ENCODE assay signal across 8 mouse cellular contexts in the genomic region with DNA sequence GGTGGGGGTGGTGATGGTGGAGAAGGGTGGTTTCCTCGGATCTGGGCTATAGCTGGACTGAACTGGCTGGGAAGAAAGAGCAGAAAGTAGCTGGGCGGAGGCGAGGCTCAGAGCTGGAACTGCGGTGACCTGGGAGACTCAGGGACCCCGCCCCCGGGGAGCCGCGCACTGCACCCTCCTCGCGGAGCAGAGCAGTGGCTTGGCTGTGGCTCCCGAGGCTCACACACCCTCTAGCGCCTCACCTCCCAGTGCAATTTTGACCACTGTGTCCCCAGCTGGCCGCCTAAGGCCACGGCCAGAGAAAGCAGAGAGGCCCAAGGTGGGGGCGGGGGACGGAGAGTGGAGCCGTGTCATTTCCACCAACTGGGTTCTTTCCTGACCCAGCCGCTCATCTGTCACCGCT. TPM values are rescaled to one million over a fixed set of nuclear protein-coding genes. Genes with fewer than 3 reads are reported as not detected.
DNase-seq lines count a peak whose midpoint lies in the region; ATAC-seq and TF ChIP-seq lines count a peak whose summit lies in the region.

No protein-coding gene starts in this region.

- no peak for TF ChIP-seq CTCF in kidney, postnatal 0 days (IDR thresholded peaks at IDR 0.05; ENCODE audit: low read depth)
- TF ChIP-seq CTCF in stomach, postnatal 0 days (IDR thresholded peaks at IDR 0.05; ENCODE audit: low read depth), result 0 out of 2 replicates have a peak, but pooled peaks have one; percentile 5

- peak overlapping the region; percentile 57 for H3K4me2 ChIP-seq in kidney, postnatal 0 days (ENCODE audit: low read length)
- peak overlapping the region; percentile 75 for H3K4me2 ChIP-seq in heart, embryonic 15.5 days
- peak overlapping the region; percentile 47 for H3K4me2 ChIP-seq in liver, embryonic 12.5 days
- peak overlapping the region; percentile 44 for H3K4me2 ChIP-seq in stomach, postnatal 0 days (replicated peaks; ENCODE audit: low read depth)

- H3K27ac ChIP-seq in kidney, postnatal 0 days, result no peak overlapping the region
- no peak overlapping the region for H3K27ac ChIP-seq in brown adipose tissue, adult 24 weeks (replicated peaks; ENCODE audit: low read depth, low read length)
- no peak overlapping the region for H3K27ac ChIP-seq in heart, embryonic 15.5 days
- H3K27ac ChIP-seq in liver, embryonic 12.5 days, result no peak overlapping the region
- H3K27ac ChIP-seq in stomach, postnatal 0 days (replicated peaks), result no peak overlapping the region

- H3K9me3 ChIP-seq in kidney, postnatal 0 days (replicated peaks; ENCODE audit: low read length), result no peaks in the 10 kb centered on the region
- no peaks in the 10 kb centered on the region for H3K9me3 ChIP-seq in heart, embryonic 15.5 days (replicated peaks)
- H3K9me3 ChIP-seq in liver, embryonic 12.5 days (replicated peaks), result no peaks in the 10 kb centered on the region
- no peaks in the 10 kb centered on the region for H3K9me3 ChIP-seq in stomach, postnatal 0 days (ENCODE audit: control insufficient read depth, low read length)

- intact Hi-C loops in left cerebral cortex, postnatal 36 days (cut with DNase I), result loop anchor here (10.0 kb wide), 1 partner anchor 175 kb away; no protein-coding TSS in a partner anchor

- peaks cover 10% of the 10 kb centered on the region; the same call in 1 of the 2 replicates for H3K4me1 ChIP-seq in kidney, postnatal 0 days (replicated peaks; ENCODE audit: insufficient read depth, low read length)
- no peaks in the 10 kb centered on the region for H3K4me1 ChIP-seq in brown adipose tissue, adult 24 weeks (ENCODE audit: control insufficient read depth, insufficient read depth, insufficient read length, low read length)
- peaks cover 5% of the 10 kb centered on the region for H3K4me1 ChIP-seq in heart, embryonic 15.5 days (replicated peaks)
- 0 out of 2 replicates have a peak, but pooled peaks cover 3% of the 10 kb centered on the region for H3K4me1 ChIP-seq in liver, embryonic 12.5 days
- H3K4me1 ChIP-seq in stomach, postnatal 0 days (replicated peaks; ENCODE audit: control insufficient read depth, insufficient read depth), result no peaks in the 10 kb centered on the region; the same call in 1 of the 2 replicates

- no peaks in the 10 kb centered on the region for H3K36me3 ChIP-seq in kidney, postnatal 0 days (ENCODE audit: insufficient read depth, low read length)
- H3K36me3 ChIP-seq in heart, embryonic 15.5 days, result no peaks in the 10 kb centered on the region
- no peaks in the 10 kb centered on the region for H3K36me3 ChIP-seq in liver, embryonic 12.5 days
- H3K36me3 ChIP-seq in stomach, postnatal 0 days (ENCODE audit: control insufficient read depth, insufficient read depth, low read length), result no peaks in the 10 kb centered on the region

- no peak for TF ChIP-seq EP300 in stomach, postnatal 0 days (optimal IDR thresholded peaks at IDR 0.05)

- H3K9ac ChIP-seq in kidney, postnatal 0 days (ENCODE audit: low read depth, low read length), result no peak overlapping the region
- H3K9ac ChIP-seq in heart, embryonic 15.5 days, result 0 out of 2 replicates have a peak overlapping the region, but pooled peaks have one; percentile 16
- no peak overlapping the region for H3K9ac ChIP-seq in liver, embryonic 12.5 days
- H3K9ac ChIP-seq in stomach, postnatal 0 days (ENCODE audit: low read length), result no peak overlapping the region

- ATAC-seq in kidney, postnatal 0 days (replicated peaks; ENCODE audit: low FRiP score, low read depth), result peak; percentile 40; the same call in 1 of the 2 replicates
- no peak for ATAC-seq in heart, embryonic 15.5 days (replicated peaks; ENCODE audit: insufficient number of reproducible peaks, insufficient read depth, low FRiP score, low read depth)
- no peak for ATAC-seq in liver, embryonic 12.5 days
- ATAC-seq in stomach, postnatal 0 days (ENCODE audit: low FRiP score, low TSS enrichment), result no peak

- peaks cover 31% of the 10 kb centered on the region for H3K27me3 ChIP-seq in kidney, postnatal 0 days (ENCODE audit: insufficient read depth, low read length)
- H3K27me3 ChIP-seq in heart, embryonic 15.5 days, result peaks cover 62% of the 10 kb centered on the region
- peaks cover 67% of the 10 kb centered on the region for H3K27me3 ChIP-seq in liver, embryonic 12.5 days (replicated peaks)
- H3K27me3 ChIP-seq in stomach, postnatal 0 days (ENCODE audit: control insufficient read depth, insufficient read depth, low read length), result no peaks in the 10 kb centered on the region

- WGBS in kidney, postnatal 0 days, result 0% methylated on average over 19 of the region's 19 CpGs
- WGBS in heart, embryonic 15.5 days, result 0% methylated on average over 19 of the region's 19 CpGs
- whole genome bisulfite sequencing in liver, embryonic 12.5 days (ENCODE audit: insufficient replicate concordance), result 2% methylated on average over 19 of the region's 19 CpGs
- under 1% methylated on average over 18 of the region's 19 CpGs for WGBS in stomach, postnatal 0 days

- peak; percentile 51 for DNase-seq in kidney, postnatal 0 days (ENCODE audit: low spot score)
- no peak for DNase-seq in kidney, adult 11 months
- DNase-seq in stomach, postnatal 0 days (ENCODE audit: low spot score), result no peak
- DNase-seq in left cerebral cortex, postnatal 36 days (ENCODE audit: low spot score in 2 of 2), result no peak
- DNase-seq in yolk sac, embryonic 10.5 days (ENCODE audit: low spot score), result no peak

- H3K4me3 ChIP-seq in kidney, postnatal 0 days (replicated peaks; ENCODE audit: low read depth, low read length), result peak overlapping the region; percentile 21
- H3K4me3 ChIP-seq in brown adipose tissue, adult 24 weeks (ENCODE audit: insufficient read depth, low read depth, low read length), result peak overlapping the region; percentile 23; the same call in 1 of the 2 replicates
- H3K4me3 ChIP-seq in heart, embryonic 15.5 days, result peak overlapping the region; percentile 42
- H3K4me3 ChIP-seq in liver, embryonic 12.5 days, result peak overlapping the region; percentile 19; the same call in 1 of the 2 replicates
- 0 out of 2 replicates have a peak overlapping the region, but pooled peaks have one; percentile 8 for H3K4me3 ChIP-seq in stomach, postnatal 0 days (ENCODE audit: low read depth, low read length)

RNA-seq across cellular contexts. Expression of gene Pou4f2, which starts 16.3 kb away (rescaled TPM):
- polyA plus RNA-seq in kidney, postnatal 0 days (2015; fragmentation: Nextera tagmentation; extraction: Ambion mirVana), result not detected in 2 replicates
- polyA plus RNA-seq in brown adipose tissue, adult 24 weeks (2012; ENCODE audit: insufficient read depth, insufficient read length, missing spikeins), result not detected in 2 replicates
- not detected in 2 replicates for polyA plus RNA-seq in heart, embryonic 15.5 days (2015; fragmentation: Nextera tagmentation; extraction: Ambion mirVana)
- polyA plus RNA-seq in liver, embryonic 12.5 days (2016; fragmentation: Nextera tagmentation; extraction: Ambion mirVana), result not detected in 2 replicates
- polyA plus RNA-seq in stomach, postnatal 0 days (2015; fragmentation: Nextera tagmentation; extraction: Ambion mirVana), result not detected in 2 replicates
- not detected for total RNA-seq in left cerebral cortex, postnatal 36 days (2021)
